Mouse (Mus musculus) T-helper 1 cell (primary cell): ENCODE data around the gene 5430419D17Rik.

Experiments used
- in situ Hi-C: fragments of 300-600 bp; cut with MboI, MseI; formaldehyde crosslinking; loops from one replicate; pipeline ENCODE4 v1.15.1; 2025; ENCODE audit warnings: high pct_unique_total_duplicates

The 5430419D17Rik gene

GRCm38 (mm10) chr7:131174121-131174520, at the start of gene 5430419D17Rik:
TSS of gene 5430419D17Rik (plus strand) at chr7:131174402.
- in situ Hi-C loops, result no loop called here

GRCm38 (mm10) chr7:131130021-131130420, 44.2 kb upstream of the 5430419D17Rik start:
- in situ Hi-C loops, result no loop called here

- in situ Hi-C loops, result no loop called here
Observed at GRCm38 (mm10) chr7:131133181-131133580, 41.0 kb upstream of the 5430419D17Rik start.

DNA sequence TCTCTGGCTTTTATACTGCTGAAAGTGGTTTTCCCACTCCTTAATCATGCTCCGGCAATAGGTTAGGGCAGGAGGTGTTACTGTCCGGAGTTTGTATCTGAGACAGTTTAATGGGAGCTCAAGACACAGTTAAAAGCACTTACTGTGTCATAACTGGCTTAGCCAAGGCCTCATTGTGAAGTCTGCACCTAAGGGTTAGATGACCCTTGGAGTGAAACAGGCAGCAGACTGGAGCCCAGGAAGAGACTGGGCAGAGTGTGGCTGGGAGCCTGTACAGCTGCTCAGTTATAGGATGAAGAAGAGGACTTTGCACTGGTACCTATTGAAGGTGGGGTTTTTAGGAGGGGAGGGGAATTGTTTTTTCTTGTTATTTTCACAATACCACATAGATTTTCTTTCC, 28.0 kb upstream of the 5430419D17Rik start, which contains the start of gene 4933402N03Rik:
Gene 4933402N03Rik (minus strand): TSS at position 101 of the 400 bp plus-strand sequence.
- in situ Hi-C loops, result loop anchor here (10.0 kb wide), 1 partner anchor 949 kb away; no protein-coding TSS in a partner anchor

DNA sequence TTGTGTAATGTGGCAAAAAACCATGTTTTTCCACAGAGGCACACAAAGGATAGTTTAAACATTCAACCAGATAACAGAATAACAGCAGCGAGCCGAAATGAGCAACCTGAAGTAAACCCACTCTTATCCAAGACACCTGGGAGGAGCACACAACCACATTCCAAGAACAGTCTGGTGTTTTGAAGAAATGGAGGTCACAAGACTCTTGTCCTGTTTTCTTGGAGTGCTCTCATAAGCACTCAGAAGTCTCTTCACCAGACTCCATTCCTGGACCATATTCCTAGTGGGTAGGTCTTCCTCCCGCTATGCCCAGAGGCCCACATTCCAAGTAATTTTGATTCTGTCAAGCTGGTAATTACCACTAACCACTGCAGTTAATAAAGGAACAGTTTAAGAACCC, 24.0 kb upstream of the 5430419D17Rik start:
- in situ Hi-C loops, result loop anchor here (10.0 kb wide), 1 partner anchor 485 kb away; no protein-coding TSS in a partner anchor

GRCm38 (mm10) chr7:131153044-131153443, 21.2 kb upstream of the 5430419D17Rik start:
- in situ Hi-C loops, result loop anchor here (10.0 kb wide), 1 partner anchor 482 kb away; no protein-coding TSS in a partner anchor

DNA sequence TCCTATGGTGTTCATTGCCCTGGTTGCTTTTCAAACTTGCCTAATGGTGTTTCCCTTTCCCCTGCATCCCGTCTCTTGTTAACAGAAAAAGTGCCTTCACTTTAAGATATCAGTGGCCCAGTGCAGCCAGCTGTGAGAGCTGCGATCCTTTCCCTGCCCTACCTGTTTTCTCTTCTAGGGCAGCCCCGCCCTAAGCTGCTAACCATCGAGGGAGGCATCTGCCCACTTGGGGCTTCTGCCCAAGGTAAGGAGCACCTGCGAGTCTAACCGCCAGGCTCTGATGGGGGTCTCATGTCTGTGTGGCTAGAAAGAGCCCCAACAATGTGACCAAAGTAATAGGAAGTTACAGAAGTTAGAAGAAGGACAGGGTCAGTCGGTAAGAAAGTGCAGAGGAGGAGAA, 12.0 kb upstream of the 5430419D17Rik start:
- in situ Hi-C loops, result no loop called here

DNA sequence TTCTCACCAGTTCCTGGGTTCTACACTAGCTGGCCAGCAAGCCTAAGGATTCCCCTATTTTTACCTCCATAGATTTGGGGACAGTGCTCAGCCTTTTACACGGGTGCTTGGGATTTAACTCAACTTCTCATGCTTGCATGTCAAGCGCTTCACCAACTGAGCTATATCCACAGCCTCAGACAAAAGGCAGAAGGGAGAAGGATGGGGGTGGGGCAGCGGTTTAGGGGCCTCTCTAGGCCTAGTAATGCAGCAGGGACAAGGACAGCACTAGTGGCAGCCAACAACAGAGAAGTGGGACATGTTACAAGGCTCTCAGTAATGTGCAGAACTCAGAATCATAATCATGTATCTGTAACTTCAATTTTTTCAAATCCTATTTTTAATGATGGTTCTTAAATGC, 6.4 kb upstream of the 5430419D17Rik start:
- in situ Hi-C loops, result no loop called here

DNA sequence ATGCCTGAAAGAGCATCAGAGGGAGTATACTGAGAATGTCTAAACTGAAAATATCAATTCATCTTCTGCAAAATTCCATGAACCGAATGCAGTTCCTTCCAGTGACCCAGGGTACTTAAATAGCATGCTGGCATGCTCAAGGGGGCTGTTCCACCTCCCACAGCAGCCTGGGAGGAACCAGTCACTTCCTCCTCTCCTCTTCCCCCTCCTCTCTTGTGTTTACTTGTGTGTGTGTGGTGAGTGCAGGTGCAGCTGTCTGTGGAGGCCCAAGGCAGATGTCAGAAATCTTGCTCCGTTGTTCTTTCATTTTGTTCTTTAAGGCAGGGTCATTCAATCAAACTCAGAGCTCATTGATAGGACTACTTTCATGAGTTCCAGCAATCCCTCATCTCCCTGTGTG, 5.1 kb upstream of the 5430419D17Rik start:
- in situ Hi-C loops, result no loop called here

GRCm38 (mm10) chr7:131182685-131183084, 8.5 kb downstream of the 5430419D17Rik start:
- in situ Hi-C loops, result no loop called here

DNA sequence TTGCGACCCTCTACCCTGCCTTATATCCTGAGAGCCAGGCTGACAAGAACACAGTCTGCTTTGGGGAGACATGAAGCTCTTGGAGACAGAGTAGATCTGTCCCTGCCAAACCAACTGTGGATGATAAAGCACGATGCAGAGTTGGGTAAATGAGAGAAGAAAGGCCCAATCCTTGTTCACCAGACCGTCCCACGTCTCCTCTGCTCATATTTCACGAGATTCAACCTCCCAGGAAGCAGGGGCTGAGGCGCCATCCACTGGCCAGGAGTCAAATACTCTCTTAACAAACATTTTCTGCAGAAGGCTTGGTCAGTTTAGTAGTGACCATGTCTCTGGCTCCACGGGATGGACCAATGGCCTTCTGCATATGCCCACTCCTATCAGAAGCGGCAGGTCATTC, 10.1 kb downstream of the 5430419D17Rik start:
- in situ Hi-C loops, result no loop called here

DNA sequence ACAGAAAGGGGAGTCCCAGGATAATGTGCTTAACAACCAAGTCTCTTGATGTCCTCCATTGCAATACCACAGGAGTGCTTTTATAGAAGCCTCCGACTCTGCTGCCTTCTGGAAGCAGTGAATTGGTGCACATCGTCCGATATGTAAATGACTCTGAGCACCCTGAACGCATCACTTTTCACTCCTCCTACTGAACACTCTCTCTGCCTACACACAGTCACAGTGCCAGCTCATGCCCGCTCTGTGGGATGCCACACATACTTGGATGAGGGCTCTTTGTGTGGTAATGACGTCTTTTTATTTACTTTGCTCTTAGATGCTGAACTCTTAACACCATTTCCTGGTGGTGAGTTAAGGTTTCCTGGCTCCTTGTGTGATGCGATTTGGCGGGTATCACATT, 12.8 kb downstream of the 5430419D17Rik start:
- in situ Hi-C loops, result no loop called here

DNA sequence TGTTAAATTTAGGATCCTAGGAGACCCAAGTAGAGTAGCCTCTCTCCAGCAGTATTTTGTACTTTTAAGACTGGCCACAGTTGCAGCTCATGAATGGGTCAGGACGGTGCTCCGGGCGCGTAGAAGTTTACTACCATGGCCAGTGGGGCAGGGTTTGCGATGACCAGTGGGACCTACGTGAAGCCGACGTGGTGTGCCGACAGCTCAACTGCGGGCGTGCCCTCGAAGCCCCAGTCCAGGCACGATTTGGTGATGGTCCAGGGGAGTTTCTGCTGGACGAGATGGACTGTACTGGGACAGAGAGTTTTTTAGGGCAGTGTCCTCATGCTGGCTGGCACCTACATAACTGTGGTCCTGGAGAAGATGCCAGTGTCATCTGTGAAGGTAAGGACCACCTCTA, 13.8 kb downstream of the 5430419D17Rik start:
- in situ Hi-C loops, result no loop called here

DNA sequence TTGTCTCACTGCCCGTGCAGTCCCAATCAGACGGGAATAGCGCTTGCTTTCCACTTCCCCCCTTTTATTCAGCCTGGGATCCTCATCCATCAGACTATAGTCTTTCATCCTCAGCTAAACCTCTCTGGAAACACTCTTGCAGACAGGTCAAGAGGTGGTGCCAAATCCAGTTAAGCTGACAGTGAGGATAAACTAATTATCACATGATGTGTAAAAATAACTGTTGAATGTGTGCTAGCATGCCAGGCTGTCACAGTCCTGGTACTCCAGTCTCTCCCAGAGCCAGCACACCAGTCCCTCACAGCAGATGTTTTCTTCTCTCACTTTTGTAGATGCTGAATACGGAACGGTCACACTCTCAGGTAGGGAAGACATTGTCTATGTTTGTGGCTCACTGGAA, 48.9 kb downstream of the 5430419D17Rik start:
- in situ Hi-C loops, result no loop called here

- in situ Hi-C loops, result no loop called here
Observed at GRCm38 (mm10) chr7:131236091-131236490, 61.9 kb downstream of the 5430419D17Rik start.

- in situ Hi-C loops, result no loop called here
Observed at GRCm38 (mm10) chr7:131244993-131245392, 70.8 kb downstream of the 5430419D17Rik start.

DNA sequence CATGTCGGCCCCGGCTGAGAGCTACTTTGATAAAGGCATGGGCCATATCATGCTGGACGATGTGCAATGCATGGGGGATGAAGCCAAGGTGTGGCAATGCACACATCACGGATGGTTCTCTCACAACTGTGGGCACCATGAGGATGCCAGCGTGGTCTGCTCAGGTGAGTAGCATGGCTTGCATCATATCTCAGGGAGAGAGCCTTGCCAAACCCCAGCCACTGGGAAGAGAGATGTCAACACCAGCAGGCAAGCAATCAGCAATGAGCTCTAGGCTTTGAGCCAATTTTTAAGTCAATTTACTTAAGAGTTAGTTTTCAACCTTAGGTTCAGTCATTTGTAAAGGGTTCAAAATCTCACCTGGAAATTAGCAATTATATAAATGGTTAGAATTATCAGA, 82.6 kb downstream of the 5430419D17Rik start:
- in situ Hi-C loops, result no loop called here

- in situ Hi-C loops, result no loop called here
Observed at GRCm38 (mm10) chr7:131257309-131257708, 83.1 kb downstream of the 5430419D17Rik start.

GRCm38 (mm10) chr7:131260946-131261345, 86.7 kb downstream of the 5430419D17Rik start:
- in situ Hi-C loops, result no loop called here

- in situ Hi-C loops, result no loop called here
Observed at GRCm38 (mm10) chr7:131264251-131264650, 90.0 kb downstream of the 5430419D17Rik start.

GRCm38 (mm10) chr7:131265851-131266250, 91.6 kb downstream of the 5430419D17Rik start:
- in situ Hi-C loops, result no loop called here

DNA sequence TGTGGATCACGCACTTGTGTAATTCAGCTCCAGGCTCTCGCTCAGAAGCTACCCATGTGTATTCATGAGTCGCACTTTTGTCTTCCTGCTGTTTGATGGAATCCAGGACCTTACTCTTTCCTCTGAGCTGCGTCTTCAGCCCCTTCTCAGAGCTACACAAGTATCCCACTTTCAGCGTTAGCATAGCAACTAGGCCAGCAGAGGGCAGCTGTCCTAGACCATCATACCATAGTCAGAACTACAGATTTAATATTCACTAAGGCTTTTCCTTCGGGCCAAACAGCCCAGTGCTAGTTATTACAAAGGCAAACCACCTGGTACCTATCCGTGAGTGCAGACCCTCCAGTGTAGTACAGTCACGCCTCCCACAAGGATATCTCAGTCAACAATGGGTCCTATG, 122.9 kb downstream of the 5430419D17Rik start:
- in situ Hi-C loops, result no loop called here

- in situ Hi-C loops, result no loop called here
Observed at GRCm38 (mm10) chr7:131303340-131303739, 129.1 kb downstream of the 5430419D17Rik start.

GRCm38 (mm10) chr7:131306733-131307132, 132.5 kb downstream of the 5430419D17Rik start:
- in situ Hi-C loops, result no loop called here
